Mouse (Mus musculus) heart, embryonic 15.5 days (tissue): ENCODE results near the gene E2f3. TPM values are rescaled to one million over a fixed set of nuclear protein-coding genes. Genes with fewer than 3 reads are reported as not detected.

Experiments used
- ATAC-seq: fragments of 200-750 bp; cut with Nextera tagmentation; replicated peaks from 2 replicates; pipeline ENCODE4 v1.8.0; 2017; ENCODE audit warnings: low read depth, moderate TSS enrichment; ENCODE audit not compliant: insufficient number of reproducible peaks, insufficient read depth, low FRiP score
- H3K27ac ChIP-seq: fragments of 300-500 bp; sonication (generic); 2 replicates; pipeline ENCODE4 v1.5.1; 2015; ENCODE audit warnings: mild to moderate bottlenecking, inconsistent platforms
- H3K27me3 ChIP-seq: fragments of 300-500 bp; sonication (generic); 2 replicates; pipeline ENCODE4 v1.6.1; 2015; ENCODE audit warnings: inconsistent platforms
- H3K36me3 ChIP-seq: fragments of 300-500 bp; sonication (generic); 2 replicates; pipeline ENCODE4 v1.6.1; 2015; ENCODE audit warnings: mild to moderate bottlenecking, inconsistent platforms
- H3K4me1 ChIP-seq: fragments of 300-500 bp; sonication (generic); replicated peaks from 2 replicates; pipeline ENCODE4 v1.6.1; 2015; ENCODE audit warnings: inconsistent platforms
- H3K4me2 ChIP-seq: fragments of 300-500 bp; sonication (generic); 2 replicates; pipeline ENCODE4 v1.6.1; 2015; ENCODE audit warnings: inconsistent platforms, mild to moderate bottlenecking, moderate library complexity
- H3K4me3 ChIP-seq: fragments of 300-500 bp; sonication (generic); 2 replicates; pipeline ENCODE4 v1.5.1; 2015; ENCODE audit warnings: mild to moderate bottlenecking, inconsistent platforms
- H3K9ac ChIP-seq: fragments of 300-500 bp; sonication (generic); 2 replicates; pipeline ENCODE4 v1.6.1; 2015; ENCODE audit warnings: mild to moderate bottlenecking, inconsistent platforms
- H3K9me3 ChIP-seq: fragments of 300-500 bp; sonication (generic); replicated peaks from 2 replicates; pipeline ENCODE4 v1.6.1; 2016; ENCODE audit warnings: inconsistent platforms
- WGBS: fragments of 180-500 bp; shearing (Covaris S2); methylation state at CpG from one replicate; pipeline ENCODE4 v1.1.7; 2015; ENCODE audit warnings: mixed read lengths; 5-methylcytosine and 5-hydroxymethylcytosine counted together
- polyA plus RNA-seq: library from polyadenylated mRNA; unstranded; fragments of >200 nt; fragmentation: Nextera tagmentation; extraction: Ambion mirVana; gene quantifications from 2 replicates; pipeline ENCODE4 v1.2.1, GENCODE M21; 2015

The E2f3 gene
- polyA plus RNA-seq, 1 experiment from 2014 or later, result 6.9 TPM

DNA sequence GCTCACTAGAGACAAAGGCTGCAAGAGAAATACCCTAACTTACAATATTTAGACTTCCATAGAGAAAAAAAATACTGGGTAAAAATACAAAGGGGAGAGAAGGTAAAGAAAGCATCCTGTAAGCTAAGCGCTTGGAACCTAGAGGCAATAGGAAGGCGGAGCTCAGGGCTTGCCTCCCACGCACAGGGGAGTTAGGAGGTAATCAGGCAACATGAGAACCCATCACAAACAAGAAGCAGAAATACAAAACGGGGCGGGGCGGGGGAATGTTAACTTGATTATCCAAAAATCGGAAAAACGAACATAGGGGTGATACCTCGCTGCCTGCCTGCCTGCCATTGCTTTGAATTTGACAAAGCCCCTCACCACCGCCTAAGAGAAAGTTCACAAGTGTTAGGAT is 31.1 kb downstream of the E2f3 start:
- no peaks in the 10 kb centered on the region for H3K36me3 ChIP-seq
- no peak overlapping the region for H3K4me3 ChIP-seq
- H3K4me1 ChIP-seq, result peaks cover 8% of the 10 kb centered on the region; the same call in 1 of the 2 replicates
- H3K27me3 ChIP-seq, result no peaks in the 10 kb centered on the region
- no peaks in the 10 kb centered on the region for H3K9me3 ChIP-seq
- no peak overlapping the region for H3K4me2 ChIP-seq
- no peak overlapping the region for H3K9ac ChIP-seq
- 94% methylated on average over 10 of the region's 10 CpGs for WGBS
- no peak overlapping the region for H3K27ac ChIP-seq
- no peak for ATAC-seq

DNA sequence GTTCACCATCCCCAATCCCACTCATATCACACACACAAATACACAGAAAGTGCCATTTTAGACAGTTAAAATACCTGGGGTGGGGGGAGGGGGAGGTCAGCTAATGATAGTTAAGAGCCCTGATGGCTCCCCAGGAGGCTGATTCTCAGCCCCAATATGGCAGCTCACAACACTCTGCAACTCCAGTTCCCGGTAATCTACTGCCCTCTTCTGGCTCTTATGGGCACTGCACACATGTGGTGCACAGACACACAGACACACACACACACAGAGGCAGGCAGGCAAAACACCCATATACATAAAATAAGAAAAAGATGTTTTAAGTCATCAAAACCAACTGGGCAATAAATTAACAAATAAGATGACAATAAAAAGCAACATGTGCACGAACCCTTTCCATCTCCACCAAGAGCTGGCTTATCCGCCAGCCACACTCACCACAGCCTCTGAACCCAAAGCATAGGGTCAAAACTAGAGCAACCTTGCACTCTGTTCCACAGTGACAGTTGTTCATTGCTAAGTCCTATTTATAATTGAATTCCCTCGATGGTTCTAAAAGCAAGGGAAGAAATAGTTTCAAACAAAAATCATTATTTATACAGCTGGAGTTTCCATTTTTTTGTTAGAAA is 32.3 kb downstream of the E2f3 start:
- no peak overlapping the region for H3K4me2 ChIP-seq
- no peak overlapping the region for H3K27ac ChIP-seq
- H3K27me3 ChIP-seq, result no peaks in the 10 kb centered on the region
- H3K4me1 ChIP-seq, result 0 out of 2 replicates have a peak, but pooled peaks cover 8% of the 10 kb centered on the region
- ATAC-seq, result no peak
- H3K36me3 ChIP-seq, result no peaks in the 10 kb centered on the region
- H3K4me3 ChIP-seq, result no peak overlapping the region
- WGBS, result 90% methylated on average over 4 of the region's 4 CpGs
- H3K9me3 ChIP-seq, result no peaks in the 10 kb centered on the region
- no peak overlapping the region for H3K9ac ChIP-seq

DNA sequence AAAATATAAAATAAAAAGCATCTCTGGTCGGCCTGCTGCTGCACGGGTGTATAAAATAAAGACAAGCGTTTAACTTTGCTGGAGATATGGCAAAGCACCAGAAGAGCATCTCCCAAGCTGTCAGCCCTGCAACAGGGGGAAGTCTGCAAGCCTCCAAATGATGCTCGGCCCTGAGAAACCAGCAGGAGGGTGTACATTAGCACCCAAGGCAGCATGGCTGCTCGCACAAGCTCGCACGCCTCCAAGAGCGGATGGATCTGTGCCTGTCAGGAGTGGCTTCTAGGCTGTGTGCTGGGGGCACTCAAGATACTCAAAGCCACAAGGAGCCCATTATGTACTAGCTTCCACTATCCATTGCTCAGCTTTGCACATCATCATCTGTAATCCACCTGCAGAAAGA is 39.8 kb downstream of the E2f3 start:
- Histone ChIP-seq H3K4me2 (no peak overlapping the region), H3K27ac (no peak overlapping the region), H3K27me3 (no peaks in the 10 kb centered on the region), H3K9ac (no peak overlapping the region), H3K36me3 (no peaks in the 10 kb centered on the region), H3K9me3 (no peaks in the 10 kb centered on the region), H3K4me1 (0 out of 2 replicates have a peak, but pooled peaks cover 4% of the 10 kb centered on the region), H3K4me3 (no peak overlapping the region)
- 89% methylated on average over 8 of the region's 8 CpGs for WGBS
- no peak for ATAC-seq

GRCm38 (mm10) chr13:29944915-29945570 is 40.8 kb downstream of the E2f3 start:
- no peaks in the 10 kb centered on the region for H3K36me3 ChIP-seq
- H3K27me3 ChIP-seq, result no peaks in the 10 kb centered on the region
- no peaks in the 10 kb centered on the region for H3K9me3 ChIP-seq
- no peak overlapping the region for H3K4me2 ChIP-seq
- no peak overlapping the region for H3K9ac ChIP-seq
- no peak overlapping the region for H3K4me3 ChIP-seq
- H3K27ac ChIP-seq, result no peak overlapping the region
- ATAC-seq, result no peak
- 0 out of 2 replicates have a peak, but pooled peaks cover 4% of the 10 kb centered on the region for H3K4me1 ChIP-seq
- 69% methylated on average over 9 of the region's 9 CpGs for WGBS

- Histone ChIP-seq H3K36me3 (no peaks in the 10 kb centered on the region), H3K9ac (no peak overlapping the region), H3K4me1 (0 out of 2 replicates have a peak, but pooled peaks cover 7% of the 10 kb centered on the region), H3K27ac (no peak overlapping the region), H3K4me3 (no peak overlapping the region), H3K4me2 (no peak overlapping the region), H3K27me3 (no peaks in the 10 kb centered on the region), H3K9me3 (no peaks in the 10 kb centered on the region)
- 79% methylated on average over 8 of the region's 8 CpGs for WGBS
- no peak for ATAC-seq
Observed at GRCm38 (mm10) chr13:29944493-29944892, 41.4 kb downstream of the E2f3 start.

DNA sequence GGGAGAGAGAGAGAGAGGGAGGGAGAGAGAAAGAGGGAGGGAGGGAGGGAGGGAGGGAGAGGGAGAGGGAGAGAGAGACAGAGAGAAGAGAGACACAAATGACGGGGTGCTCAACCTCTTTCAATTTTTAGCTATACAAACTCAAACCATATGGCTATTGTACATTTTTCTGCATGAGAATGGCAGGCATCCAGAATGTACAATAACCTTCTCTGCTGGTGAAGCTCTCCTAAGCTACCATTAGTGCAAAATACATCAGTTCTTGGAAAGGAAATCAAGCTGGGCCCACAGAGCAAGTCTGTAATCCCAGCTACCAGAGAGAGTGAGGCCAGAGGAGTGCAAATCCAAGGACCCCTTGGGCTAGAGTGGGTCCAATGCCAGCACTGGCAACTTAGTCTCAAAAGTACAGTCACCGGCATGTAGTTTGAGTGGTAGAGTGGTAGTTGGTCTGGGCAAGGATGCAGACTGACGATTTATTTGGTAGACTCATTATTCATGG is 42.3 kb downstream of the E2f3 start:
- no peak overlapping the region for H3K4me3 ChIP-seq
- H3K4me1 ChIP-seq, result 0 out of 2 replicates have a peak, but pooled peaks cover 4% of the 10 kb centered on the region
- no peak overlapping the region for H3K27ac ChIP-seq
- H3K27me3 ChIP-seq, result no peaks in the 10 kb centered on the region
- WGBS, result 77% methylated on average over 3 of the region's 3 CpGs
- no peak for ATAC-seq
- H3K9me3 ChIP-seq, result no peaks in the 10 kb centered on the region
- H3K36me3 ChIP-seq, result no peaks in the 10 kb centered on the region
- H3K4me2 ChIP-seq, result no peak overlapping the region
- no peak overlapping the region for H3K9ac ChIP-seq

DNA sequence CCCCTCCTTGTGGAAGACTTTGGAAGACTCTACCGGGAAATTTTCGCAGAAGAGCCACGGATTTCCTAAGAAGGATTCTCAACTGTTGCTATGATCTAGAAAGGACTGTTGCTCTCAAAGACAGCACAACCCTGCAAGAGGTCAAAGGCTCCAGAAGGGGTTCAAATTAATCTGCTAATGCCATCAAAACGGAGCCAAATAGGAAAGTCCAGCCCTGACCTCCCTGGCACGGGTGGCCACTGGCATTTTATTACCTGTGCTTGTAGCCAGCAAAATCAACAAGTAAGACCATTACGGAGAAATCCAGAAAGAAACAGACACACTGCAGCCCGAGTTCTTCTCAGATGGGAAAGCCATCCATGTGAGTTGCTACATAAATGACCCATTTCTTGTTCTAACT is 45.8 kb downstream of the E2f3 start:
- H3K36me3 ChIP-seq, result peaks cover 4% of the 10 kb centered on the region; the same call in 1 of the 2 replicates

GRCm38 (mm10) chr13:29939399-29939798 is 46.5 kb downstream of the E2f3 start:
- no peak for ATAC-seq
- Histone ChIP-seq H3K4me2 (no peak overlapping the region), H3K9ac (no peak overlapping the region), H3K4me3 (no peak overlapping the region), H3K4me1 (0 out of 2 replicates have a peak, but pooled peaks cover 4% of the 10 kb centered on the region), H3K36me3 (peaks cover 4% of the 10 kb centered on the region; the same call in 1 of the 2 replicates), H3K9me3 (no peaks in the 10 kb centered on the region), H3K27me3 (no peaks in the 10 kb centered on the region), H3K27ac (no peak overlapping the region)
- 75% methylated on average over 4 of the region's 4 CpGs for WGBS

More for the DNA sequence above, 45.8 kb downstream of the E2f3 start:
- Histone ChIP-seq H3K4me2 (no peak overlapping the region), H3K27me3 (no peaks in the 10 kb centered on the region), H3K4me1 (0 out of 2 replicates have a peak, but pooled peaks cover 4% of the 10 kb centered on the region), H3K4me3 (no peak overlapping the region), H3K27ac (no peak overlapping the region), H3K9me3 (no peaks in the 10 kb centered on the region), H3K9ac (no peak overlapping the region)
- 87% methylated on average over 7 of the region's 7 CpGs for WGBS
- no peak for ATAC-seq

DNA sequence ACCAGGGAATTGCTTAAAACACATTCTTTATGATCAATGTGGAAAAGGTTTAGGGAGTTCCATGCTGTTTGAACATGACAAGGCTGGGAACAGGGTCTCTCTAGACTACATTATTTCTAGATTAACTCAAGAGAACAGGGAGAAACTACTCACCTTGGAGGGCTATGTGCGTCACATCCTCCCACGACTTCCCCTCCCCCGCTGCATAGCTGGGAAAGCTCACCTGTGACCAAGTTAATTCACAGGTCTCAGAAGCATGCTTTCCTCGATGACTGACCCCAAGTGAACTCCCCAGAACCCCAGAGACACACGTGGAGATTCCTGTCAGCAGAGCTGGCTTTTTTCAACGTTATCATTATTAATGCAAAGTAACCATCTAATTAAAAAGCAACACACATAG is 47.1 kb downstream of the E2f3 start:
- H3K36me3 ChIP-seq, result peaks cover 4% of the 10 kb centered on the region; the same call in 1 of the 2 replicates
- H3K27me3 ChIP-seq, result no peaks in the 10 kb centered on the region
- H3K4me2 ChIP-seq, result no peak overlapping the region
- no peak overlapping the region for H3K27ac ChIP-seq
- no peak overlapping the region for H3K4me3 ChIP-seq
- 74% methylated on average over 6 of the region's 6 CpGs for WGBS
- 0 out of 2 replicates have a peak, but pooled peaks cover 4% of the 10 kb centered on the region for H3K4me1 ChIP-seq
- H3K9ac ChIP-seq, result no peak overlapping the region
- no peaks in the 10 kb centered on the region for H3K9me3 ChIP-seq
- ATAC-seq, result no peak

DNA sequence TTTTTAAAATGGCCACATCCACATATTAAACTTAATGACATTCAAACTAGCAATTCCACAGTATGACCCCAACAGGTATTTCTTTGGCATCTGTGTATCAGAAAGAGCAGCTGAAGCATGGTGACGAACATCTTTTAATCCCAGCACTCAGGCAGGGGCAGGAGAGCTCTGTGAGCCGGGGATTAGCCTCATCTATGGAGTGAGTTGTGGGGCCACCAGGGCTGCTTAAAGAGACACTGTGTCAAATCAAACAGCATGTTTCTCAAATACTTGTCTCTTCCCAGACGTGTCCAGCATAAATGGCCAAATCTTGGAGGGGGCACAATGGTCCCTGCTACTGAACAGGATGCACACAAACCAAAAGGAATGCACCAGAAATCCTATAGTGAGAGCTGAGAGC is 59.7 kb downstream of the E2f3 start:
- WGBS, result 56% methylated on average over 3 of the region's 3 CpGs
- no peaks in the 10 kb centered on the region for H3K9me3 ChIP-seq
- no peaks in the 10 kb centered on the region for H3K4me1 ChIP-seq
- no peaks in the 10 kb centered on the region for H3K36me3 ChIP-seq
- H3K9ac ChIP-seq, result no peak overlapping the region
- no peak overlapping the region for H3K4me2 ChIP-seq
- no peaks in the 10 kb centered on the region for H3K27me3 ChIP-seq
- no peak for ATAC-seq
- H3K27ac ChIP-seq, result peak overlapping the region; percentile 56
- H3K4me3 ChIP-seq, result no peak overlapping the region

DNA sequence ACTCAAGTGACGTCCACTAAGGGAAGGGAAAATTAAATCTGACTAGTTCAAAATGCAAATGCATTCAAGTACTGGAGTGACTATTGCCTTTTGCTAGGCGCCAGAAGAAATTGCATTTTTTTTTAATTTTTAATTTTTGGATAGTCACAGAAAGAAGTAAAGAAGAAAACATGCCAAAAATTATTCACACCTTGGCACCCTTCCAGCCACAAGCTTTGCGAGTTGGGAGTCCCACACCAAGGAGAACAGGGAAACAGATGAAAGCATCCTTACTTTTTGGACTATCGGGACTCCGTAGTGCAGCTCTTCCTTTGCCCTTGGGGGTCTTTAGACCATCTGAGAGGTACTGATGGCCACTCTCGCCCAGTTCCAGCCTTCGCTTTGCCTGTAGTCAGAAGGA is 66.0 kb downstream of the E2f3 start:
- Histone ChIP-seq H3K27me3 (no peaks in the 10 kb centered on the region), H3K4me1 (0 out of 2 replicates have a peak, but pooled peaks cover 2% of the 10 kb centered on the region), H3K36me3 (peaks cover 14% of the 10 kb centered on the region; the same call in 1 of the 2 replicates), H3K4me3 (no peak overlapping the region), H3K4me2 (no peak overlapping the region), H3K9me3 (no peaks in the 10 kb centered on the region), H3K9ac (no peak overlapping the region), H3K27ac (no peak overlapping the region)
- no peak for ATAC-seq
- 82% methylated on average over 7 of the region's 7 CpGs for WGBS
